Mouse (Mus musculus) cerebellum, adult 11-12 months (tissue): ENCODE results near the gene Olfr287.
A peak's percentile ranks its signal among the peaks of the same experiment; 100 is the strongest.

Experiments used
- DNase-seq: peaks from one replicate; pipeline ENCODE4 v3.0.0; 2022

The Olfr287 gene

DNA sequence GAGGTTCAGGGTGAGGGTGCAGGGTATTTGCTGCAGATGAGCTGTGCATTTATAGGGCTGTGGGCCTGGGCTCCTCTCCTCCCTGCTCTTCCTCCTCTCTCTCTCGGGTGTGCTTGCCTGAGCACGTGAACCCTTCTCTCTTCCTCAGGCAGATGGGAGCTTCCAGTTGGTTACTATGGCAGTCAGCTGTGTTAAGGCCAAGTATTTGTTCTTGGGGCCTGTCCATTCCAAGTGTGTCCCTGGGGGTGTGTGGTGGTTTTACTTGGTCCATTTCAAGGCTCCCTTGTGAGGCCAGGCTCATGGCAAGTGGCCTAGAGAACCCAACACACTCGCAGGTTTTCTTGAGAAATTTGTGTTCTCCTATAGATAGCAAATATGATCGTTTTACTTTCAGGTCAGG lies at the start of gene Olfr287, which contains the start of gene Gm44579:
Gene Olfr287 (minus strand): TSS at position 180 of the 400 bp plus-strand sequence.
Gene Gm44579 (minus strand): TSS at position 101 of the 400 bp plus-strand sequence.
- peak; percentile 12 for DNase-seq

DNA sequence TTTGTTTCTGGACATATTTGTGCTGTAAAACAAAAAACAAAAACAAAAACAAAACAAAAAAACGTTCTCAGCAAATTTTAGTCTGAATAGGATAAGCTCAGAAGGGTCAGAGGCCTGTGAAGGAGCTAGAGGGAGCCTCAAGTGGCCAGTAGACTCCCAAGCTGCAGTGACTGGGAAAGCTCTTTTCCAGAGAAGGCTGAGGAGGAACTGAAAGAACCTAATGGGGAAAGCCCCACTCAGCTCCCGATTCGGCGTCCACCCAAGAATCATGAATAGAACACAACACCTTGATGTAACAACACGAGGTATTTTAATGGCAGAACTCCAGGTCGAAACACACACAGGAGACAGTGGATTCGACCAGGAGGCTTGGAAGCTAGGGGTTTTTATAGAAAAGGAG lies 36.9 kb upstream of the Olfr287 start:
- no peak for DNase-seq

DNA sequence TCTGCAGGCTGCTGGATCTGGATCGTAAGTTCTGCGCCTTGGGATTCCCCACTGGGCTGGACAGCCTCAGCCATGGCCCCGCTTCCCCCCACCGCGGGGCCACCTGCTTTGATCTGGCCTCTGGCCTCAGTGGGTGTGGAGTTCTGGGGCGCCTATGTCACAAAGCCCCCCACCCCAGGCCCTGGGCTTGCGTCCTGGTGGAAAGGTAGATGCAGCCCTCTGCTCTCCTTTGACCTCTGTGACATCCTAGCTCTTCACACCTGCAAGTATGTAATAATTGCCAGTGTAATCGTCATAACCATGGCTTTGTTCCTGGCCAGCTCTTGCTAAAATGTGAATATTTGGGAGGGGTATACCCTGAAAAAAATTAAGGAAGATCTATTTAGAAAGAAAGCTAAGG lies 36.3 kb upstream of the Olfr287 start, which contains the start of gene H1fnt:
Gene H1fnt (minus strand): TSS at position 101 of the 400 bp plus-strand sequence.
- no peak for DNase-seq

DNA sequence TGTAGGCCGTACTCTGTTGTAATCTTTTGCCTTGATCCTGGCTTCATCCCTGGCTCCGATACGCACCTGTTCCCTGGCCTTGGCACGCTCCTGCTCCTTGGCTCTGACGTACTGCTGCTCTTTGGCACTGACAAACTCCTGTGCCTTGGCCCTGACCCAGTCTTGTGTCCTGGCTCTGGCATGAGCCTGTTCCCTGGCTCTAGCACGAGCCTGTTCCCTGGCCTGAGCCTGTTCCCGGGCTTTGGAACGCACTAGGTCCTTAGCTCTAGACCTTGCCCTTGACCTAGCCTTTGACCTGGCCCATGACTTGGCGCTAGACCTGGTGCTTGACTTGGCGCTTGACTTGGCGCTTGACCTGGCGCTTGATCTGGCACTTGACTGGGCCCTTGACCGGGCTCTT lies 35.4 kb upstream of the Olfr287 start:
- peak; percentile 35 for DNase-seq

DNA sequence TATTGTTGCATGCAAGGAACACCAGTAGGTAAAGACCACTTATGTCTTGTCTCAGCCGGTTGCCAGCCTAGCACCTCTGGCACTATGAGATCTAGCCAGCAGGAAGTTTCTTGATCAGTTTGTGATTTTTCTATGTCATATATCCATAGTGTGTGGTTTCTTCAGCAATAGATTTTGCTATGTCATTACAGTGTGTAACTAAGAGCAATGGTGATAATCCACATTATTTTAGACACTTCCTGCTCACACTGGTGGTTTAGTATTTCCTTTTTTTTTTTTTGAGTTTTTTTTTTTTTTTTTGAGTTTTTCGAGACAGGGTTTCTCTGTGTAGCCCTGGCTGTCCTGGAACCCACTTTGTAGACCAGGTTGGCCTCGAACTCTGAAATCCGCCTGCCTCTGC lies 14.6 kb upstream of the Olfr287 start:
- DNase-seq, result no peak

DNA sequence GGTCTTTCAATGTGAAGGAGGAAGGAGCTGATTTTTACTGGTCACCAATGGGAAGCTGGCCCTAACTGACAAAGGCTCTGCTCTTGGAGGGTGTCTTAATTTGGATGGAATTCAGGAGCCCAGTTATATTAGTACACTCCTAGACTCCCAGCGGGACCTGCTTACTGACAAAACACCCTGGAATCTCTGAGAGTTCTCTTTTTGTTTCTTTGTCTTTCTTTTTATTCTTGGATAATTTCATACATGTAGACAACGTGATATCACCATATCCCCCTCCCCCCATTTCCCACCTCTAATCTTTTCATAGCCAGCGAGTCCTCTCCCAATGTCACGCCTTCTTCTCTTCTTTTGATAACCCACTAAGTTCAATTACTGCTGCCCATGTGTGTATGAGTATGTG lies 13.5 kb upstream of the Olfr287 start, which contains the start of gene Olfr286:
Gene Olfr286 (minus strand): TSS at position 101 of the 400 bp plus-strand sequence.
- DNase-seq, result no peak

DNA sequence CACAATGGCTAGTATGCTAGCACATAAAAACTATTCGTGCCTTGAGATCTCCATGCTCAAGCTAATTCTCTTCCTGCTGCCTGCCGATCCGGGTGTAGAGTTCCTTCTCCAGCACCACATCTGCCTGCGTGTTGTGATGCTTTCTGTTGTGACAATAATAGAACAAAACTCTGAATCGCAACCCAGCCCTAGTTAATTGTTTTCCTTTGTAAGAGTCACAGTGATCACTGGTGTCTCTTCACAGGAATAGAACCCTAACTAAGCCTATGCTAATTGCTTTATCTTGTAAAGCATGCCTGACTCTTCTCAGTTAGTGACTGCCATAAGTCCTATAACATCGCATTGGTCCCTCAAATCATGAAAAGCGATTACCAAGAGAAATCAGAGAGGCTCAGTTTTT lies 5.2 kb upstream of the Olfr287 start:
- DNase-seq, result no peak

DNA sequence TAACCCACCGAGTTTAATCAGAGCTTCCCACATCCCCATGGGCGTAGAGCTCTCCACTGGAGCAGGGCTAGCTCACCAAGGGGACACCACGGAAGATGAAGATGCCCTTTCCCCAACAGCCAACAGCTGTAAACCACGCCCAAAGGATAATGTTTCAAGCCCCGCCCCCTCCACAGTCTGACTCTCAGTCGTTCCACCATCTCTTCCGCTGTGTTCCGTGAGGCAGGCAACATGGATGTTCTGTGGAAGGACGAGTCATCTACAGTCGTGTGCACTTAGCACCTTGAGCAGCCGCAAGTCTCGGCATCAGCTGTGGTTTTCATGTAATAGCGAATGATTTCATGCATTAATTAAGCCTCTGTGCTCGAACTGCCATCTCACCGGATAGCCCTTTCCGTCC lies 4.8 kb upstream of the Olfr287 start:
- no peak for DNase-seq

DNA sequence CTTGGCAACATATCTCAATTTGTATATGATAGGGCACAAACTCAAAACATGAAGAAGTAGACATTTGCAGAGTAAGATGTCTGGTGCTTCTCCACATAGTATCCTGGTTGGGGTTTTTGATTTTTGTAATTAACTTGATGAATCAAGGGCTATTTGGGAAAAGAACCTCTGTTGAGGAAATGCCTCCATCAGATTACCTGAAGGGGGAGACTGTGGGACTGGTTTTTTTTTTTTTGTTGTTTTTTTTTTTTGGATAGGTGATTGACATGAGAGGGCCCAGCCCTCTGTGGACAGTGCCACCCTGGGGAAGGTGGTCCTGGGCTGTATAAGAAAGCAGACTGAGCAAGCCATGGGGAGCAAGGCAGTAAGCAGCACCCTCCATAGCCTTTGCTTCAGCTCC lies 1.5 kb upstream of the Olfr287 start:
- no peak for DNase-seq

DNA sequence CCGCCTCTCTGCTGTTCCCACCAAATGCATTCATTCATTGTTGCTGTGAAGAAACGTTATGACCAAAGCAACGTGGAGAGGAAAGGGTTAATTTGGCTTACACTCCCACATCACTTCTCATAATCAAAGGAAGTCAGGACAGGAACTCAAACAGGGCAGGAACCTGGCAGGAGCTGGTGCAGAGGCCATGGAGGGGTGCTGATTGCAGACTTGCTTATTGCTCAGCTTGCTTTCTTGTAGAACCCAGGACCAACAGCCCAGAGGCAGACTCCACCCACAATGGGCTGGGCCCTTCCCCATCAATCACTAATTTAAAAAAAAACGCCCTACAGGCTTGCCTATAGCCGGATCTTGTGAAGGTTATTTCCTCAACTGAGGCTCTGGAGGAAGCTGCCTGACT lies 6.7 kb downstream of the Olfr287 start:
- no peak for DNase-seq

DNA sequence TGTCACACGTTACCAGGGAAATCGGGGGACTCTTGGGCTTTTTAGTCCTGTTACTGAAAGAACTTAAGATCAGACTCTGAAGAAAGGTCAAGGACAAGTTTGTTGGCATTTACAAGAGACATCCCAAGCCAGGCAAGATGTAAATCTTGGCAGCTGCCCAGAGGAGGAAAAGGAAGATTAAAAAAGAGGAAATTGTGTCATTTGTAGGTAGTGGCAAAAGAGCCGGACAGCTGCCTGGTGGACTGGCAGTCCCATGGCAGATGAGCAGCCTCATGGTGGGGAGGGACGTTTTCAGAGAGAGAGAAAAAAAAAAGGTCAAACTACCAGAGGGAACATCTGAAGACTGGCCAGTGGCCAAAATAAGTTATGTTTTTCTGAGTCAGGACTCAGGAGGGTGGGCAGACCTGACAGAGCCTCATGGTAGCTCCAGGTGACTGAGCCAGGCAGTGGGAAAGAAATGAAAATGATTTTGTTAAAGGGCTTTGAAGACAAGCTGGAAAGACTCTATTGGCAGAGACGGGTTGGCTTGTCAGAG lies 7.5 kb downstream of the Olfr287 start:
- no peak for DNase-seq

DNA sequence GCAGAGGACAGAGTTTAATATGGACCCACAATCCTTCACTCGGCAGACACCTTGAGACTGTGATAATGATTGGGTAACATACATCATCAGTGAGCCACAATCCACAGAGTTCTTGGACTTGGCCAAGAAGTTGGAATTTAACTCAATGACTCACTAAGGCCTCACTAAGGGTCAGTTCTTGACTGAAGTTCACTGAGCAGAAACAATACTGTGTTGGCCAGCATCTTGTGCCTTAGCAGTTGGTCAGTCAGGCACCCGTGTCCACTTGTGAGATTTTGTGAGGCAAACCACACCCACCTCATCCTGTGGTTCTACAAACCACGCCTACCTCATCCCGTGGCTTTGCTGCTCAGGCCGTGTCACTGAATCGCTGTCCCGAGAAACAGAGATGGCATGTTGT lies 11.2 kb downstream of the Olfr287 start:
- DNase-seq, result no peak

DNA sequence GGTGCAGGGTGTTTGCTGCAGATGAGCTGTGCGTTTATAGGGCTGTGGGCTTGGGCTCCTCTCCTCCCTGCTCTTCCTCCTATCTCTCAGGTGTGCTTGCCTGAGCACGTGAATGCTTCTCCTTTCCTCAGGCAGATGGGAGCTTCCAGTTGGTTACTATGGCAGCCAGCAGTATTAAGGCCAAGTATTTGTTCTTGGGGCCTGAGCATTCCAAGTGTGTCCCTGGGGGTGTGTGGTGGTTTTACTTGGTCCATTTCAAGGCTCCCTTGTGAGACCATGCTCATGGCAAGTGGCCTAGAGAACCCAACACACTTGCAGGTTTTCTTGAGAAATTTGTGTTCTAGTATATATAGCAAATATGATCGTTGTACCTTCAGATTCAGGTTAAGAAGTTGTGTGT lies 25.4 kb downstream of the Olfr287 start, which contains the start of gene Olfr288:
Gene Olfr288 (minus strand): TSS at position 101 of the 400 bp plus-strand sequence.
- DNase-seq, result no peak

DNA sequence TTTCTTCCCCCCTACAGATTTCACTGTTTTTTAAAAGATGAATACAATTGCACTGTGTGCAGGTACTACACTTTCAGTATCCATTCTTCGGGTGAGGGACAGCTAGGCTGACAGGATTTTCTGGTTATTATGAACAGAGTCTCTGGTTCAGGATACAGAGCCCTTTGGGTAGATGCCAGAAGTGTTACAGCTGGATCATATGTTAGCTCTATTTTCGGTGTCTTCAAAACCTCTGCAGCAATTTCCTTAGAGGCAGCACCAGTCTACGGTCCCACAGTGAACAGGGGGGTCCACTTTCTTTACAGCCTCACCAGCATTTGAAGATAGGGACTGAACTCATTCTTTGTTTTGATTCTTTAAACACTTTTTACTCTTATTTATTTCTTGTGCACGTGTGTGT lies 36.4 kb downstream of the Olfr287 start:
- DNase-seq, result no peak

DNA sequence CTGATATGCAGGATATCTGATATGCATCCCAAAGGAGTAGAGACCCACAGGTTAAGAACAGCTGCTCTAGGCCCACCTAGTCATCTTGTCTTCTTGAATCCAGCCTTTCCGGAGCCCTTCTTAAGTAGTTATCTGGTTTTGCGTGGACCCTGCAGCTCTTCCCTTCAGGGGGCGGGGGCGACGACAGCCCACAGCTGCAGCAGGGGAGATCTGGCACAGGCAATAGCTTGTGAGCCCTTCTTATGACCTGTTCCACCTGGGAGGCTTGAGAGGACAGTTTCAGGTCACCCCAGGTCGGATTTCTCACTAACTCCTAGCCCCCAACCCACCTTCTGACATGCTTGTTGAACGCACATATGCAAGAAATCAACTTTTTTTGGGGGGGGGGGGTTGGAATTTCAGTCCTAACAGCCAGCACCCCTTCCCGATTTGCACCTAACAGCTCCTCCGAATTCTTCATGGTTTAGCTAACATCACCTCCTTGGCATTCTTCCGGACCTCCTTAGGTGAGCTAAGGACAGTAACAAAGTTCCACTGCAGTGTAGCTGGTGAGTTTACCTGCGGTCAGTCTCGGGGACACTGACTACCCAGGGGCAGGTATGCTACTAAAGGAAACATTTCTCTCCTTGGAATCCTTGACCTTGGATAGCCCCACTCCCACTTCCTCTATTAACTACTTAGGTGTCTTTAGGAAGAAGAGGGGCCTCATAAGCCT lies 38.8 kb downstream of the Olfr287 start:
- peak; percentile 70 for DNase-seq

DNA sequence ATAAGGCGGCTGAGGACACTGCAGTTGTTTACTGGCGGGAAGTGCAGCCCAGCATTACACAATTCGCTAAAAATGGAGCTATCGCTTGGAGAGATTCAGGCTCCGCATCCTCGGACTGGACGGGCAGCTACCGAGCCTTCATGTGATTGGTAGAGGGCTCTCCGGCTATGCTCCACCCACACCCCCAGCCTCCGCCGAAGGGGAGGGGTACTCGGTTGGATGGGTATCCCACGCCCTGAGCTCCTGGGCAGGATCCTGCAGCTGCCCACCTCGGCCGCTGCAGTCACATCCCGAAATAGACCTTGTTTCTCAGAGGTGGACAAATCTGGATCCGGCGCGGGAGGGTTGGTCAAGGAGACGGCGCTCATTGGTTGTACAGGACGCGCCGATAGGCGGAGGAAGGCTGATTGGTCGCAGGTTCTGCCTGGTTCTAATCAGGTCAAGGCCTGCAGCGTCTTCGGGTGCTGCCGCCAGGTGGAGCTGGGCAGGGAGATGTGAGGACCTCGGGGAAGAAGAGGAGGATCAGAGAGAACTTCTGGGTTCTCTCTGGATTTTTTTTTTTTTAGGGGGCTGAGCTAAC lies 39.6 kb downstream of the Olfr287 start:
- DNase-seq, result peak; percentile 99

DNA sequence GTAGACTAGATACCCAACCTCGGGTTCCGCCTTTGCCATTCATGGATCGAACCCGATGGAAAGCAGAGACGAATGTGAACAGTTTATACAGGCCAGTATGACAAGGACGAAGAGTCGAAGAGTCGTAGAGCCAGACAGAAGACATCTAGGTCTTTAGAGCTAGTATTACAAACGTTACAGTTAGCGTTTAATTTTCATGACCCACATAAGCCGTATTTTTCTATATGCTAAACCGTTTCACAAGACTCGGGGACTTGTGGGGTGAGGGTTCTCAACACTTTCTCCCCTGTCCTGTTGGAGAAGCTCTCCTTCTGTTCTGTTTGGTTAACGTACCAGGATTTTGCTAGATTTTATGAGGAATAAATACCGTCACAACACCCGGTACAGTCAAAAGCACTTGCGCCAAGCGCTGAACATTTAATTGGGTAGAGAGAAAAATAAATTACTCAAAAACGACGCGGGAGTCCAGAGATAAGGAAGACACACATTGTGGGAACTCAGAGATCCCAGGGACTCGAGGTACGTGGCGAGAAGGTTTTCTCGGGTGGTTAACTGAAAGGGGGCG lies 40.2 kb downstream of the Olfr287 start:
- no peak for DNase-seq

DNA sequence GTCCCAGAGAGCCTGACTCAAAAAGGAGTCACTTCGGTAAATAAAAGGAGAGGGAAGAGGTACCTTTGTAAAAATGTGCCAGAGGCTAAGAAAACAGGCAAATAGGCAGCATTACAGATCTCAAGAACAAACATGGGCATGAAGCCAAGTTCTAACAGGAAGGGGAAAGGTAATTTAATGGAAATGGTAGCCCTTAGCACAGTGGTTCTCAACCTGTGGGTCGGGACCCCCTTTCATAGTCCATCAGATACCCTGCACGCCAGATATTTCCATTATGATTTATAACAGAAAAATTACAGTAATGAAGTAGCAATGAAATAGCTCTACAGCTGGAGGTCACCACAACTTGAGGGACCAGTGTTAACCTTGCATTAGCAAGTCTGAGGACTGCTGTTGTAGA lies 43.5 kb downstream of the Olfr287 start:
- DNase-seq, result no peak

DNA sequence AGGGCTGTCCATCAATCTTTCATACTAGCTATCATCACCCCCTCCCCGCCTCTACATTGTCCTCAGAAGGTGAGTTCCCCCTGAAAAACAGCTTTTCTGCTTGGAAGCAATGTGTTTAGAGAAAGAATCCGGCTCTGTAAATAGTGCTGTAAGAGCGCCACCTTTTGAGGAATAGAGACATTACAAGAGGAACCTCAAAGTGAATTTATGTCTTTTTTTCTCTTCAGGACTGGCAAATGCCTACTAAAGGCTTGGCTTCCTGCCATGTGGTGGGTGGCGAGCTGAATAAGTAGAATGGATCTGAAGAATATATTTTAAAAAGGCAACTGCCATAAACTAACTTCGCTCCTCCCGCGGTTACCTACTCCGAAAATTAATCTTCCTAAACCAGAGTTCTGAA lies 47.0 kb downstream of the Olfr287 start:
- no peak for DNase-seq

DNA sequence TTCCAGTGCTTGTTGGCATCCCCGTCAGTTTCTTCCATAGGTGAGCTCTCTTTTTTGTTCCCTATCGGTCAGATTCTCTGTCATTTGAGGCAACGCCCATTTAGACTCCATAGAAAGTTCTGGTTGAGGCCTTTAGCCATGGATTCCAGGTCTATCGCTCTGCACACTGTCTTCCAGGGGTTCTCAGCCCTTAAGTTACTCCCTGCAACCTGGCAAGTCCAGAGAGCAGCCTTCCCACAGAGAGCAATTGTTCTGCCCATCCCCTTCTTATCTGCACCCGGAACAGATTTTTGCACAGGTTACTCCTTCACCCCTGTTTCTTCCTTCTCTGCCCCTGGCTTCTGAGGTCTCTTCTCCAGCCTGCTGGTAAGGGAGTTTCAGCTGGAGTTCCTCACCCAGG lies 48.7 kb downstream of the Olfr287 start:
- no peak for DNase-seq

DNA sequence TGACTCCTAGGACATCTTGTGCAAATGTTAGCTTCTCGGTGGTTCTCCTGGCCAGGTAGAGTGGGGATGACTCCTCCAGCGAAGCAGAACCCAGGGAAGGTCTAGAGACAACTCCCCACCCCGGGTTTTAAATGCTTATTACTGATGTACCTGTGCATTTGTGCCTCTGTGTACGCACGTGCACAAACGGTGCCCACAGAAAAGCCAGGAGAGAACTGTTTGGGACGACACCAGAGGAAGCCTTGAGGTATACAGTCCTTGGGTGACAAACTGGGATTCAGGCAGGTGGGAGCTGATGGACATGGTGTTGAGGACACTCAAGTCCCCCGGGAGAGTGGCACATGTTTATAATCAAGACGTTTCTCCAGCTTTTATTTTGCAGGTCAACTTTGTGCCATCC lies 49.9 kb downstream of the Olfr287 start:
- DNase-seq, result no peak

DNA sequence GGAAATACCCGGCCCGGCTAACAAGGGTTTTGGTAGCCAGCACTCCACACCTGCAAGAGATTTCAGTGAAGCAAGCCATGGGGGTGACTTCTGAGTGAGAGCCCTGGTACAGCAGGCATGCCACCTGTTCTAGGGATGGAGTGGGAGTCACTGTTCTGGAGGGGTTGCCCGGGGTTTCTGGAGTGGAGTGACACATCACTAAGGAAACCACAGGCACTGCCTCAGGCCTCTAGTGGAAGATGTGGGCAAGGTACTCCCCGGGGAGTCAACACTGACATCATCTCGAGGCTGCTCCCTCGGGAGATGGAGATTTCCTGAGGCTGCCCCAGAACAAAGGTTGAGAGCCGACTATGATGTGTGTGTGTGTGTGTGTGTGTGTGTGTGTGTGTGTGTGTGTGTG lies 50.5 kb downstream of the Olfr287 start:
- no peak for DNase-seq

DNA sequence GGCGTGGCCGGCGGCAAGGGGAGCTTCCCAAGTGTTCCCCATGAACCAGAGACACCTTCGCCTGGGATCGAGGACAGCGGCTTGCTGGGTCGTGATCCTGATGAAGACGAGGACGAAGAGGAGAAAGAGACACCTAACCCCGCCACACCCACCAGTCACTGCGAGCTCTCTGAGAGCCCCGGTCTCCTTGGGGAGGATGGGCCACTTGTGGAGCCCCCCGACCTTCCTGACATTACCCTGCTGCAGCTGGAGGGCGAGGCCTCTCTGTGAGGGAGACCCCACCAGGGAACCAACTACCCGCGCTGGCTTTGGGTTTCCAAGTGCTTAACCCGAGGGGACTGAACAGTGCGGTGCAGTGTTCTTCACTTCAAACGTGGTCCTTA lies 52.2 kb downstream of the Olfr287 start:
- DNase-seq, result no peak
